Mouse (Mus musculus) frontal cortex, adult 2 months (tissue): ENCODE results near the gene Adsl. TPM values are rescaled to one million over a fixed set of nuclear protein-coding genes. Genes with fewer than 3 reads are reported as not detected.
A peak's percentile ranks its signal among the peaks of the same experiment; 100 is the strongest.

Experiments
- DNase-seq, 2 experiments: peaks; one replicate each; pipeline ENCODE4 v3.0.0; 2022; ENCODE audit warnings: low spot score in 1 of 2; ENCODE audit errors: extremely low spot score in 1 of 2
- polyA plus RNA-seq: library from polyadenylated mRNA; depleted of rRNA; stranded (reverse); fragments of >200 nt; gene quantifications from 2 replicates; pipeline ENCODE4 v1.2.3, GENCODE M21; 2012; rRNA removed

The Adsl gene
- polyA plus RNA-seq, 1 experiment: 60.8 TPM

GRCm38 (mm10) chr15:81000419-81001138 is 52.3 kb downstream of the Adsl start:
- DNase-seq: no peak

- no peak for DNase-seq
Measured at GRCm38 (mm10) chr15:81006127-81006735, 57.9 kb downstream of the Adsl start.

- DNase-seq: no peak
Measured at GRCm38 (mm10) chr15:81007339-81007738, 59.0 kb downstream of the Adsl start.

- DNase-seq: no peak
Measured at GRCm38 (mm10) chr15:81007905-81008304, 59.6 kb downstream of the Adsl start.

- peak in 1 of 2 experiments; percentile 63 for DNase-seq
Measured at GRCm38 (mm10) chr15:81008689-81009123, 60.4 kb downstream of the Adsl start.

GRCm38 (mm10) chr15:81010114-81010513 is 61.8 kb downstream of the Adsl start:
- DNase-seq: no peak

GRCm38 (mm10) chr15:81011523-81011922 is 63.2 kb downstream of the Adsl start:
- no peak for DNase-seq

- no peak for DNase-seq
Measured at GRCm38 (mm10) chr15:81012359-81012758, 64.1 kb downstream of the Adsl start.

GRCm38 (mm10) chr15:81013186-81013585 is 64.9 kb downstream of the Adsl start:
- DNase-seq: no peak

GRCm38 (mm10) chr15:81015068-81015744 is 66.9 kb downstream of the Adsl start:
- no peak for DNase-seq

- no peak for DNase-seq
Measured at GRCm38 (mm10) chr15:81016488-81016887, 68.2 kb downstream of the Adsl start.

GRCm38 (mm10) chr15:81017308-81017707 is 69.0 kb downstream of the Adsl start:
- no peak for DNase-seq

Other genes with a start within 250 kb of the Adsl start
- gene Tnrc6b, start 237.2 kb upstream of the Adsl start, polyA plus RNA-seq: 21.4 and 43.0 TPM in 2 replicates
- gene Sgsm3, start 29.3 kb downstream of the Adsl start, polyA plus RNA-seq: 83.4 and 95.6 TPM in 2 replicates
- gene Mrtfa, start 242.3 kb downstream of the Adsl start, polyA plus RNA-seq: 41.8 and 42.0 TPM in 2 replicates